Mouse (Mus musculus) right cerebral cortex, postnatal 14 days (tissue): Measurements from ENCODE around the gene Ltbr.

Experiments used
- DNase-seq: peaks from one replicate; pipeline ENCODE4 v3.0.0; 2022

Ltbr gene

DNA sequence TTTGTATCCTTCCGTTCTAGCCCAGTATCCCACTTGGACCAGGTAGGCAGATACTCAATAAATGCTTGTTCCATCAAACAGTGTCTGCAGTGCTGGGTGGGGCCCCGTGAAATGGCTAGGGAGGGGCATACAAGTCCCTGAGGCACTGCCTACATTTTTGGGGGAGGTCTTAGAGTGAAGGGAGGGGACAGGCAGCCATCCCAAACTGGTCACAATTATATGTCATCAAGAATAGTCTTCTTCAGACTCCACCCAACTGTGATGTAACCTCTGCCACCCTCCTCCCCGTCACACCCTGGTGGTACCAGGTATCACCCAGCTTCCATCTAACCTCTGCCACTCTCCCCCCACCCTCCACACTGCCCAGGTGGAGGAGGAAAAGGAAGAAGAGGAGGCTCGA is 31.2 kb upstream of the Ltbr start:
- no peak for DNase-seq

DNA sequence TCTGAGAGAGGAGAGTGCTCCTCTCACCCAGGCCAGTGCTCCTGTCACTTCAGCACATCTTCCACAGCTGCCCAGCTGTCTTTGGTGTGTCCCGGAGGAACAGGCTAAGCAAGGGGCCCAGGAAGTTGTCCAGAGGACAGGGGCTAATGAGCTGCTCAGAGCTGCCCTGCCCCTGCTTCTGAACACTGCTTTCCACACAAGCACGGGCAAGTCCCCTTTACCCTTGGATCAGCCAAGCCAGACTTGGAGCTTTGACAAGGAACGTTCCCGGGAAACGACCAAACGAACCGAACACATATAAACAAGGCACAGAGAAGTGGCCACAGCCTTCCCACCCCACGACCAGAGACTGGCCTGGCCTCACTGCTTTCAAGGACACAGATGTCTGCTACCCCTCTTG is 30.4 kb upstream of the Ltbr start:
- DNase-seq, result no peak

DNA sequence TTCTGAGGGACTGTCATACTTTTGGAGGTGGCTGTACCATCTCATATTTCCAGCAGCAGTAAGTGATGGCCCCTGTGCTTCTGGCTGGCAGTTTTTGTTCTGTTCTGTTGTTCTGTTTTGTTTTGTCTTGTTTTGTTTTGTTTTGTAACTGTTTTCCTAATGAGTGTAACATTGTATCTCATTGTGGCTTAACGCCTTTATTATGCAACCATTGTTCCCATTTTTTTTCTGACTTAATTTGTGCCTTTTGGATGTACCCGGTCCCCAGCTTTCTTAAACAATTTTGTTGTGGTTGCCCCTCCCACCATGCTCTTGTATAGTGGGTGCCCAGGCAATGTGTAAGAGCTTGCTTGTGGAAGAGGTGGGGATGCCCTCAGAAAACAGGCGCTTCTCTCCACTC is 28.5 kb upstream of the Ltbr start:
- DNase-seq, result no peak

DNA sequence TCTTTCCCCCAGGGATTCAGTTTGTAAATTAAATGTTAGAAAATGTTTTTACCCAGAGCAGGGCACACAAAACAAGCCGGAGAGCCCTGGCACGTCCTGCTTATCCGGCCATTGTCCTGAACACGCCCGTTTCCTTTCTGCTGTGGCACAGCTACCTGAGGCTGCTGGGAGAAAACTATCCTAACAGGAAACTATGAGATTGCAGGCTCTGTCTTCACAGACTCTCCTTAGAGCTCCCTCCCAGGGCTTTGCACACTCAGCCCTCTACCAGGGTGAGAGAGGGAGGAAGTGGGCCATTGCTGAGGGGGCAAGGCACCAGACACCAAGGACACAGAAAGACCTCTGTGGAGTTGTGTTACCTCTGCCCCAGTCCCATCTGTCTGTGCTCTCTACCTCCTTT is 26.6 kb upstream of the Ltbr start:
- no peak for DNase-seq

DNA sequence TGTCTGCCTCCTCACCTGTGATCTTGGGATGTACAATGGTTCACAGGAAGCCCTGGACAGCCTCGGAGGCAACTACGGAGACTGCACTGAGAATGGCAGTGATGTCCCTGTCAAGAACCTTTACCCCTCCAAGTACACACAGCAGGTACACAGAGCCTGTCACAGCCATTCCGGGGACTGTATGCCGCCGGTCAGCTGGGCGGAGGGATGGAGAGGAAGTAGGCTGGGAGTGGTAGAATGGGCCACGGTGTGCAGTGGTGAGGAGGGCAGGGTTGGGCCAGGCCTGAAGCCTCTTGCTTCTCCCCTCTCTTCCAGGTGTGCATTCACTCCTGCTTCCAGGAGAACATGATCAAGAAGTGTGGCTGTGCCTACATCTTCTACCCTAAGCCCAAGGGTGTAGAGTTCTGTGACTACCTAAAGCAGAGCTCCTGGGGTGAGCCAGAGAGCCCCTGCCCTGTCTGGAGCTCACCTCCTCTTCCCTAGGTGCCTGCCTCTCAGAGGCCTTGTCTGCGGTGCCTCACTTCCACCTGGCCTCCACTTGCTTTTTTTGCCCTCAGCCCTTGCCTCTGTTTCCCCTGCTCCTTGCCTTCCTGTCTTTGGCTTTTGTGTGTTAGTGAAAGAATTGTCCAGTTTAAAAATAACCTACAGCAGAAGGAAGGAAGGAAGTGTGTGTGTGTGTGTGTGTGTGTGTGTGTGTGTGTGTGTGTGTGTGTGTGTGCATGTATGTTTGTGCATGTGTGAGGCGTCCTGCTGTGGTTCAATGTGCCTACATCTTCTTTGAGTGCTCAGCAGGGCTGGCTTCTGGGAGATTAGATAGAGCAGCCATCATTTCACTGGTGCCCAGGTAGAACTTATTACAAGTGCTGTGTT is 25.3 kb upstream of the Ltbr start:
- no peak for DNase-seq

DNA sequence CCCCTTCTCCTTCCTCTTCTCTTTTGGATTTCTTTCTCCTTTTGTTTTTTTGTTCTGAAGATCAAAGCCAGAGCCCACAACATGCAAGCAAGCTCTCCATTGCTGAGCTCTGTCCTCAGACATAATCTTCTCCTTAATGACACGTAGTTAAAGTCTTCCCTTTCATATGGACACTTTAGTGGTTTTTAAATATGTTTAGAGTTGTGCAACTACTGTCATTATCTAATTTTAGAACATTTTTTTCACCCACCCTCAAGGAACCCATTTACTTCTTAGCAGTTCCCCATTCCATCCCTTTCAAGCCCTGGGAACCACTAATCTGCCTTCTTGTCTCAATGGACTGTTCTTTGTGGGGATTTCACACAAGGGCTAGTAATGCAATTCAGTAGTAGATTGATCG is 20.7 kb upstream of the Ltbr start:
- no peak for DNase-seq

DNA sequence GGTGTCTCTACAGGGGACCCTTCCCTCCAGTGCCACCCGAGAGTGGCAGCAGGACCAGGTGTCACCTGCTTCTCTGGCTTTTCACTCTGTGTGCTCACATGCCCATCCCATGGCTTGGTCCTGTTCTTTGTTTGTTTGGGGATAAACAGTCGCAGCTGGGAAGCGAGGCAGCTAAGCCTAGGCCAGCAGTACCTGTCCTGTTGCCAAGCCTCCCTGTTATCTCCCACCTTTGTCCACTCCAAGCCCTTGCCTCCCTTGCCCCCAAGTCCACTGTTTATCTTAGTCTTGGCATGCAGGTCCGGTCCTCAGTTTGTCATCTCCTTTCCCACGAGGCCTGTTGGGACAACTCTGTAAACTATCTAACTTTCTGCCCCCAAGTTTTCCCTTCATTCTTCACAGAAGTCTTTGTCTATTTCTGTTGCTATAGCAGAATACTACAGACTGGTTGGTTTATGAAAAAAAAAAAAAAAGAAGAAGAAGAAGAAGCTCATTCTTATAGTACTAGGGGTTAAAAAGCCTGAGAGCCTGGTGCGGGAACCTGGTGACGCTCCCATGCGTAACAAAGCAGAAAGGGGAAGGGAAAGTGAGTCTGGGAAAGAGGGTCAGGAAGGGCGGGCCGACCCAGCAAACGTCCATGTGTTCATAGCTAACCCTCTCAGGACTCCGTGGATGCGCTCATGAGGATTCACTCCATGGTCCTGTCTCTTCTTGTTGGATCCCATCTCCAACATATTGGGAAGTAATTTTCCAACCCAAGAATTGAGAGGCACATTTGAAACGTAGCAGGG is 19.6 kb upstream of the Ltbr start:
- DNase-seq, result no peak

DNA sequence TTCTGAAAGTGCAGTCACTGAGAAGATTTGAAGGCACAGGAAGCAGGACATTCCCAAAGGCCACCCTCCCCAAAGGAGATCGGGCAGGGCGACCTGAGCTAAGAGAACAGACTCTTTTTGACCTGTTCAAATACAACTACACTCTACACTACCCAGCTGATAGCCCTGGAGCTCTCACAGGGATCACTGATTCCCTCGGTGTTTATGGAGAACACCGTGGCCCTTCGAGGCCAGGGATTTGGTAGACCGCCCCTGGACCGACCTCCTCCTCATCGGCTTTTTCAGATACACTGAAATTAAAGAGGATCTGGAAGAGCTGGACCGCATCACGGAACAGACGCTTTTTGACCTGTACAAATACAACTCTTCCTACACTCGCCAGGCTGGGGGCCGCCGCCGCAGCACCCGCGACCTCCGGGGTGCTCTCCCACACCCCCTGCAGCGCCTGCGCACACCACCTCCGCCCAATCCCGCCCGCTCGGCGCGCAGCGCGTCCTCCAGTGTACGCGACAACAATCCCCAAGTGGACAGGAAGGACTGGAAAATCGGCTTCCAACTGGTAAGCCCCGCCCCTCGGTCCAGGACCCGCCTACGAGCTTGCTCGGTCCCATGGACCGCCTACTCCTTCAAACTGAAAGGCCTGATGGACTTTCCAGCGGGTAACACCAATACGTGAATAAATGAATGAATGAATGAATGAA is 17.1 kb upstream of the Ltbr start:
- peak; percentile 75 for DNase-seq

DNA sequence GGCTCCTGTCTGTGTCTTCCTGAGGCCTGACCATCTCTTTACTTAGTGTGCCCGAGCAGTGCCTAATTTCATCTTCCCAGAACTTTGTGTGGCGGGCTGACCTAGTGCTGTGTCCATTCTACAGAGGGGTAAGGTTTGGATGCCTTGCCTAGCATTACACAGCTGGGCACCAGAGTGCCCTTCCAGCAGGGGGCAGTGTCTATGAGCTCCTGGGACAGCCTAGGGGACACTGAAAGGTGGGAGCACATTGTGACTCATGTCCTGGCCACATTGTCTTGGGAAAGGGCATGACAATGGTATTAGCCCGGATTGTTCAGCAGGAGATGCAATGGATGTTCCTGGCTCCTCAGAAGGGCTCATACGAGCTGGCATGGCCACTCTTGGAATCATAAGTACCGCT is 14.6 kb upstream of the Ltbr start:
- no peak for DNase-seq

DNA sequence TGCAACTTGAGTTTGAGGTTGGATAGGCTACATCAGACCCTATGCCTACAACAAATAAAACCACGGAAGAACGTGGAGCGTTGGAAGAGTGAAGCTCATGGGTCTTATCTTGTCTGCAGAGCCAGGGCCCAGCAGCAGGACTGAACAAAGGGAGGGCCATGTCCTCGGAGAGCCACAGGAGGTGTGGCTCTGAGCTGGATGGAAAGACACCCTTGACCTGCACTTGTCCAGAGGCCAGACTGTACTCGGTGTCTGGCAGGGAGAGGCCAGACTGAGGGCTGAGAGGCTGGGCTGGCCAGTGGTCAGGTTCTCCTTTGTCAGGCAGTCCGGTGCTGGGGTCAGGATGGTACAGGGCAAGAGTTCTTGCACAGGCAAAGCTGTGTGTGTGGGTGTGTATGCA is 11.7 kb upstream of the Ltbr start:
- DNase-seq, result no peak

DNA sequence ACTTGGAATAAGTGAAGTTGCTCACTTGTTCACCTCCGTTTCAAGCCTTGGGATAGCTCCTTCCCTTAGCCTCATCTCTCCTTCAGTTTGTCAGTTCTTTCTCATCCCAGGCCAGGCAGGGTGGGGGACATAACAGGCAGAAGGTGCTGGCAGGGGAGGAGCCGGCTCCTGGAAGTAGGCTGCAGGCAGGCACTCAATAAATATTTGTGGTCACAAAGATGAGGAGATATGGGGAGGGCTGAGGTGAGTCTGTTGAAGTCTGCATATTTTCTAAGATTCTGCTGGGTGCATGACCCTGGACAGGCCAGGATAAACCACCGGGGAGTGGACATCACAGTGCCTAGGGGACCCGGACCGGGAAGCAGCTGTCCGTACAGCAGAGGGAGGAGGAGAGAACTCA is 9.9 kb upstream of the Ltbr start:
- DNase-seq, result no peak

DNA sequence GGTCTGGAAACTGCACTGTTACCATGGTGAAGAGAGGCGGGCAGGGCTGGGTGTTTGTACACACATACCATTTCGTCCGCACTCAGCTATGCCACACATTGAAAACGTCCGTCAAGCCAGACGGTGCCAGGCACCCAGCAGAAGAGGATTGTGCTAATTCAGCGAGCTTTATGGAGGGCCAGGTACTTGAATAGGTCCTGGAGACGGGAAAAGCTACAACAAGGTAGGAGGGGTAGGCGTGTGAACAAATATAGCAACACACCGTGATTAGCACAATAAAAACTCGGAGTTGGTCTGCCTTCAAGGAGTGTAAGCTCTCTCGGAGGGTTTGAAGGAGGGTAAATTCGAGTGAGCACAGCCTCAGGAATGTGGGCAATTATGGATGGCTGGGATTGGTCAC is 9.1 kb upstream of the Ltbr start:
- no peak for DNase-seq

DNA sequence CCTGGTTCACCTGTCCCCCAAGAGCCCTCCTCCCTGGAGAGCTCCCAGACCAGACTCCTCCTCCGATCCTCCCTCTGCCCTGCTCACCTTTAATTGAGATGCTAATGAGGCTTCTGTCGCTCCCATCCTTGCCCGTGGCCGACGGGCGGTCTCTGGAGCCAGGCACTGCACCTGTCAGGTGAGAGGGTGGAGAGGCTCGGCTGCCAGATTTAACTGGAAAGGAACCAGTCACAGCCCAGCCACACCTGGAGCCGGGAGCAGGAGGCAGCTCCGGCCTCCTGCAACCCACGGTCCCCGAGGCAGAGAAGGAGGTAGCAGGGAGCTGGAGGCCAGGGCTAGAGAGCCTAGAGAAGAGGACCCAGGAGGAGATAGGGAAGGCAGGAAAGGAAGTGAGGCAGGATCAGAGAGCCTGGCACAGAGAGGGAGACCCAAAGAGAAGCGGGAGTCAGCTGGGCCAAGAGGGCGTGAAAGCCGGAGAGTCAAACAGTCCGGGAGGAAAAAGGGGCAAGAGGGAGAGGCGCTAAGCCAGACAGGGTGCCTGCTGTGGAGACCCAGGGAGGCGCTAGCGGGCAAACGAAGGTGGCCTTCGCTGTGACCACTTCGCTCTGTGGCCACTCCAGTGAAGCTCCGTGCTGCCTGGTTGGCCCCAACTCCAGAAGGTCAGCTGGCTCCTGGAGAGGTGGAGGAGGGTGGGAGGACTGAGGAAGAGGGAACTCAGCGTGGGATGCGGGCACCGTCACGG is 7.6 kb upstream of the Ltbr start:
- DNase-seq, result no peak

DNA sequence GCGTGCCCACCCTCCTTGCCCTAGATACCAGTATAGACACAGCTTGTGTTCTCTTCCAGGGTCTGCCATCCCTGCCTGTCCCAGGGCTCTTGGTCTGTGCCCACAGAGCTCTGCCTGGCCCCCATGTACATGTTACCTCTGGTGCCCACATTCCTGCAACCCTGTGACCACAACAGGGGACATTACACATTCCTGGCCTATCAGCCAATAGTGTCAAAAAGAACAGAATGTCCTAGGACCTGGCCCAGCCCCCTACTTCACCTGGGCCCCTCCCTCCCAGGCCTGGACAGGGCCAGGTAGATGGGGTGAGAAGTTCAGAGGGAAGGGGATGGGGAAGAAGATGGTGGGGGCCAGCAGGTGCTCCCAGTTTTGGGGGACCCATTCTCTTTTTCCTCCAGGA is 6.6 kb upstream of the Ltbr start, which contains the start of gene Scnn1a:
Scnn1a (plus strand) TSS at position 337 of the 400 bp plus-strand sequence.
- DNase-seq, result no peak

DNA sequence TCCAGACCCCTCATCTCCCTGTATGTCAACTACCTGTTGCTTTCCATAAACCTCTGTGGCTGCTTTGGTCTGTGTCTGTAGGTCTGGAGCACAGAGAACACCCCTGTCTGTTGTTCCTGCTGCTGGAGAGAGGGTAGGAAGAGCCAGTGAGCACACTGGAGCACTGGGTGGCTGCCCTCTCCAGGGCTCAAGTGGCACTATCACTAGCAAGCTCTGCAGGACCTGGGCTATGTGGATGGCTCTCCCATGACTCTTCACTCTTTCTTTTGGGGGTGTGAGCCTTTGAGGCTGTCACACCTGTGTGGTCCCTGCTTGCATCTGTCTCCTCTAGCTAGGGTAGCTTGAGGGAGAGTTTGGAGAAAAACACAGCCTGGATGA is 6.2 kb upstream of the Ltbr start:
- DNase-seq, result no peak

DNA sequence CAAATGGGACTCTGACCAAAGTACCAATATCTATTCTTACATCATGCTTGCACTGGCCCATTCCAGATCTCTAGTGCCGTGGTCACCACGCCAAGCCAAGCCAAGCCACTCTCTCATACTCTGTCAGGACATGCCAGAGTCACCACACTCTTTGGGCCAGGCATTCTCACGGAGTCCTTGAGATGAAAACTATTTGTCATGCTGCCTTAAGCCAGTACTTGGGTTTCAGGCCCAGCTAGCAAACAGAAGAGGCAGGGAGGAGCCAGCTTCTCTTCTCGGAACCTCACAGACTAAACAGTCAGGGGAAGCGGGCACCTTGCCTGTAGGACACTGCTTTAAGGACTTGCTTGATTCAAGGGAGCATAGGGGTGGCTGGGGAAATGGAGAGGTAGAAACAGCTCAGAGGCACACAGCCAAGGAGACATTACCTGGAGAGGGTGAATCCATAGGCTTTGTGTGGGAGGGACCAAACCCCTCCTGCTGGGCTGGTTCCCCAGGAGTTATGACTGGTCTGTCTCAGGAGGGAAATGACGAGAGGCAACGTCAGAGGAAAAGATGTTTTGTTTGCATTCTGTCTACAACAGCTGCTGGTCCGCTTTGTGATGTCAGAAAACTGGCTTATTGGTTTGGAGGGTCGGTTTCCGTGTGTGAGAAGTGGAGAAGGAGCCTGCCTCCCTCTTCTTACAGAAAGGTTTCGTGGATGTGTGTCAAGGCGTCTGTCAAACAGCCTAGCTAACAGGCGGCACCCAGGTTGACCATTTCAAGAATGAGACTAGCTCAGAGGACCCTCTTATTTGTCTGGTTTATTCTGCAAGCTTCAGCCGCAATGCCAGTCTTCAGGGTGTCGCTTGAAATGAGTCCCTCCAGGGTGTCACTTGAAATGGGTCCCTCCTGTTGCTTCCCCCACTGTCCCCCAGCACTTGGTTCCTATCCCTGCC is 5.6 kb upstream of the Ltbr start:
- DNase-seq, result no peak

DNA sequence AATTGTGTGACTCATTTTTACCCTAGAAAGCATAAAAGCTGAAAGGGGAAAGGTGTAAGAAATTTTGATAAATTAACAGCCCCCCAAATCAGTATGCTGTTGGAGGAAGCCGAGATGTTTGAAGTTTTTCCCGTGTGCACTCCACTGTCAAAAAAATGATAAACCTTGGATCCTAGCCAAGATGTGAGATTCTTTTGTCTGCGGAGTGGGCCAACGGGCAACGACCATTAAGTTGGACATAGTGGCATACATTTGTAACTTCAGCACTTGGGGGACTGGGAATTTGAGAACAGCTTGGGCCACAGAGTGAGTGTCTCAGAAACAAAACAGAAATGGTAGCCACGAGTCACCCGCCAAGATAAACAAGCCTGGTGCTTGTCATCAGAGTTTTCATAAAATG is 3.4 kb upstream of the Ltbr start:
- DNase-seq, result no peak

DNA sequence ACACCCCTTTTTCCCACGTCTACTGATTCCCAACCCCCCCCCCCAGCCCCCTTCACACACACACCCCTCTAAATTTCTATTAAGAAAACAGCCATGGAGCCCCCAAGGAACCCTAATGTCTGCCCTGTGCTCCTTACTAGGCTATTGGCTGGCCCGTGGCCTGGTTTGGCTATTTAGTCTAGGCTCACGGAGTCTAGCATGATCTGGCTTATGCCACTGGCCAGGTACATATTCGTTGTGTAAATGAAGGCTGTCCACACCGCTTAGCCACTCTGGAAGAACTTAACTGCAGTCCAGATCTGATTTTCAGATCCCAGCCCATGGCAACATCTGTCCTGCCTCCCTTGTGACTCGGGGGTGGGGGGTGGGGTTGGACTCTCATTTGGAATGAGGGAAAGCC is 1.1 kb upstream of the Ltbr start:
- DNase-seq, result no peak

DNA sequence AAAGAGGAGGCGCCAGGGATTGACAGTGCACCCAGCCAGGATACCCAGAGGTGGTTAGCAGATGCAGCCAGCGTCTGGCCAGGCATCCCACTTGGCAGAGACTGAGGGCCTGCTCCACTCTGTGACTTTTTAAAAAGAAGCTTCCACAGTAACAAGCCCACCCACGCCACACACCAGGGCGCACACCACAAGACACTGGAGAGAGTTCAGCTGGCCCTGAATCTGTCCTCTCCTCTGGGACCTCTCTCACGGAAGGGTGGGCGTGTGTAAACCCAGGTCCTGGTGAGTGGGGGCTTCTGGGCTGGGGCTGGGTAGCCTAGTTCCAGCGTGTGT is 512 bp upstream of the Ltbr start:
- no peak for DNase-seq

DNA sequence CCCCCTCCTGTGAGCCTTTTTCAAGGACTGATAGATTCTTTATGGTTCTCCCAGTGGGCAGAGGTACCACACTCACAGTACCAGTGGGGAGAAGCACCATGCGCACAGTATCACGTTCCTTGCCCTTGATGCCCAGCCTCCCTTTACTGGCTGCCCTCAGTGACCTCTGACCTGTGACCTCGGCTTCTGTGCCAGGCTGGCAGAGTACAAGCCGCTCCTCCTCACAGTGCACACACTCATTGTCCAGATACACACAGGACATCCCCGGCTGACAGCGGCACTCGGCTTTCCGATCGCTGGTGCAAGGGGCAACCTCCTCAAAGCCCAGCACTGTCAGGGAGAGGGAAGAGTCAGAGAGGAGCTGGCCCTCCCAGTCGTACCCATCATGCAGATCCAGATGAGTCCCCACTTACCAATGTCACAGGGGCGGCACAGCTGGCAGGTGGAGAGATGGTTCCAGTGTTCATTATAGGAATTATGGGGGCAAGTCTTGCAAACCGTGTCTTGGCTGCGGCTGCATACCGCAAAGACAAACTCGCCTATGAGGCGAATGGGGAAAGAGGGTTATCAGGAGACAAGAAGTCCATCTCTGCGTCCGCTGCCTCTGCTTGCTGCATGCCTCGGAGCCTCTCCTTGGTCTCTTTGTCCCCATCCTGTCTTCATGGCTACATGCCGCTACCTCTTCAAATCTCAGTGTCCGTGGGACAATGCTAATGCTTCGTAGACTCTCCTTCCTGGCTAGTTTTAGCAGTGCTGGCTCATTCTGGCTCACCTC is 917 bp downstream of the Ltbr start:
- no peak for DNase-seq

DNA sequence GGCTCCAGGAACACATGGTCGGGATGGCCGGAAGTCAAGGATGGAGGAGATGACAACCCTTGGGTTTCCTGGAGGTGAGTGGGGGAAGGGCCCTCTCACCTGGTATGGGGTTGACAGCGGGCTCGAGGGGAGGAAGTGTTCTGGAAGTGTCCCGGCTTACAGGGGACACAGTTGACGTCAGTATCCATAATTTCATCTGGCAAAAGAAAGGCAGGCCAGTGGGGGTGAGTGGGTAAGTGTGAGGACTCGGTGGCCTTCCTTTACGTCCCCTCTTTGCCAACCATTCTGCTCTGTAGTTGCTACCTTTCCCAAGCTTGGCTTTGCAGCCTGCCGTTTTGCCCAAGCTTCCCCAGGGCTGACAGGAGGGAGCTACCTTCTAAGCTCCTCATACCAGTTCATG is 1.5 kb downstream of the Ltbr start:
- DNase-seq, result no peak
